Mouse (Mus musculus) lung, postnatal 0 days (tissue): ENCODE measurements at regions not wholly inside any gene's neighbourhood (a gene's known extent, or its start where the extent isn't known, plus 50 kb on each side); places are given as distances from the start of the nearest gene placed in this dataset.

Source experiments
- ATAC-seq: fragments of 200-750 bp; cut with Nextera tagmentation; 2 replicates; pipeline ENCODE4 v1.8.0; 2017; ENCODE audit warnings: moderate library complexity
- DNase-seq: peaks from one replicate; pipeline ENCODE4 v3.0.0-alpha.2; 2016; ENCODE audit warnings: low spot score
- H3K27ac ChIP-seq: fragments of 300-500 bp; sonication (generic); 2 replicates; pipeline ENCODE4 v1.5.1; 2014; ENCODE audit warnings: antibody characterized with exemption, mild to moderate bottlenecking, low read length, mixed read lengths
- H3K27me3 ChIP-seq: fragments of 300-500 bp; sonication (generic); replicated peaks from 2 replicates; pipeline ENCODE4 v1.6.1; 2014; ENCODE audit warnings: low read length, mixed read lengths; ENCODE audit not compliant: insufficient read depth
- H3K36me3 ChIP-seq: fragments of 300-500 bp; sonication (generic); 2 replicates; pipeline ENCODE4 v1.6.1; 2014; ENCODE audit warnings: low read length, mixed read lengths; ENCODE audit not compliant: insufficient read depth
- H3K4me1 ChIP-seq: fragments of 300-500 bp; sonication (generic); 2 replicates; pipeline ENCODE4 v1.6.1; 2014; ENCODE audit warnings: antibody characterized with exemption, low read depth, low read length, mixed read lengths; ENCODE audit not compliant: insufficient read depth
- H3K4me2 ChIP-seq: fragments of 300-500 bp; sonication (generic); replicated peaks from 2 replicates; pipeline ENCODE4 v1.6.1; 2014; ENCODE audit warnings: low read depth, mild to moderate bottlenecking, low read length, moderate library complexity, mixed read lengths
- H3K4me3 ChIP-seq: fragments of 300-500 bp; sonication (generic); 2 replicates; pipeline ENCODE4 v1.5.1; 2014; ENCODE audit warnings: low read depth, low read length
- H3K9ac ChIP-seq: fragments of 300-500 bp; sonication (generic); replicated peaks from 2 replicates; pipeline ENCODE4 v1.6.1; 2014; ENCODE audit warnings: low read depth, mild to moderate bottlenecking
- H3K9me3 ChIP-seq: fragments of 300-500 bp; sonication (generic); 2 replicates; pipeline ENCODE4 v1.6.1; 2016; ENCODE audit warnings: low read length, mixed read lengths
- CTCF ChIP-seq: IDR thresholded peaks from 2 replicates; pipeline ENCODE4 v1.5.1; 2016; ENCODE audit warnings: antibody characterized with exemption, mild to moderate bottlenecking
- EP300 ChIP-seq: IDR thresholded peaks from 2 replicates; pipeline ENCODE4 v1.6.1; 2016; ENCODE audit warnings: antibody characterized with exemption, mild to moderate bottlenecking, control low read depth
- WGBS: fragments of 180-500 bp; shearing (Covaris S2); extraction: QIAGEN DNeasy Blood & Tissue Kit; methylation state at CpG from one replicate; pipeline ENCODE4 v1.1.7; 2014; 5-methylcytosine and 5-hydroxymethylcytosine counted together

DNA sequence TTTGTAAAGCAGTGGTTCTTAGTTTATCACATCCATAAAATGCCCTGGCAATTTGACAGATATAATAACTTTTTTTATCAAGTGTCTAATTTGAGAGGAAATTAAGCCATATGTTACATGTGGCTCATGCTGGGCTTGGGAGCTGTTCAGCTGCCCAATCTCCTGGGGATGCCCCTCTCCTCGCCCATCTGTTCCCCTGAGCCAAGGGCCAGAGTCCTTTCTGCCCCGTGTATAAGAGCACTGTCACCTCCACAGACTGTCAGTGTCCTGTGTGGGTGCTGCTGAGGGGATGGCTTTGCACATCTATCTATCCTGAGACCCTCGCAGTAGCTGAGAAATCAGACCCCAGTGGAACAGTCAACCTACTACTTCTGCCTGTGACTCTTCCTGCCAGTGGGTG is 385.9 kb upstream of the Zfp703 start:
- Histone ChIP-seq H3K4me3 (no peak overlapping the region), H3K9me3 (no peaks in the 10 kb centered on the region), H3K27ac (no peak overlapping the region), H3K4me2 (no peak overlapping the region), H3K9ac (no peak overlapping the region), H3K27me3 (no peaks in the 10 kb centered on the region), H3K4me1 (no peaks in the 10 kb centered on the region), H3K36me3 (no peaks in the 10 kb centered on the region)
- no peak for ATAC-seq
- WGBS: 79% methylated on average over 3 of the region's 3 CpGs
- TF ChIP-seq EP300 (no peak), CTCF (no peak)
- DNase-seq: no peak

DNA sequence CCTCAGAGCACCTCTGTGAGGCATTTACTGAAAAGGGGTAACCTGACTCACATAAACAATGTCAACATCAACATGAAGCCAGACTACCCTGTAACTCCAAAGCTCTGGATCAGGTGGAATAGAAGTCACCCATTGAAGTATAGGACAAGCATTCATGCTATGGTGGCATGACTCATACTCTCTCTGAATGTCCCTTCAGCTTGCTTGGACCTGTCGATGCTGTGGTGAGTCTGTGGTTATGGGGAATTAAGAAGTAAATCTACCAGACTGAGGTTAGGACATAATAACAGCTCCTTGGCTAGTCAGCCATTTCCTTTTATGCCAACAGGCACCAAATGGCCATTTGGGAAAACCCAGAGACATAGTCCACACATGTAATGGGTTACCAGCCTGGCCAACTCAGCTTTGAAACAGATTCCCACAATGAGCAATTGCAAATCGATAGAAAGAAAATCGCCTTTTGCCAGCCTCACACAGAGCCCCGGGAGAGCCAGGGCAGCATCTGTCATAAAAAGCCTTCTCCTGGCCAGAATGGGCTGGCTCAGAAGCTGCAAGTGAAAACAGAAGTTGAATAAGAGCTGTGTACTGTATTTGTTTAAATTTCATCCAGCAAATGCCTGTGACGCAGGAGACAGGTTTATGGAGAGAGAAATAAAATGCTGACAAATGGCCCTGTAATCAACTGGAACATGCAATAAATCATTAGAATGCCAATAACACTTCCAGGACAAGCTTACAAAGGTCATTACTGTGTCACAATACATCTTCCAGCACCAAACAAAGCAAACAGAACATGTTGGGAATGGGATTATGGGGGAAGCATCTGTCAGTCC is 383.4 kb upstream of the Zfp703 start:
- H3K4me1 ChIP-seq: no peaks in the 10 kb centered on the region
- no peaks in the 10 kb centered on the region for H3K27me3 ChIP-seq
- DNase-seq (no peak), ATAC-seq (no peak)
- no peak overlapping the region for H3K4me2 ChIP-seq
- H3K9me3 ChIP-seq: no peaks in the 10 kb centered on the region
- H3K27ac ChIP-seq: no peak overlapping the region
- H3K36me3 ChIP-seq: no peaks in the 10 kb centered on the region
- H3K4me3 ChIP-seq: no peak overlapping the region
- no peak for TF ChIP-seq CTCF
- TF ChIP-seq EP300: no peak
- 52% methylated on average over 5 of the region's 5 CpGs for WGBS
- no peak overlapping the region for H3K9ac ChIP-seq

- Histone ChIP-seq H3K9me3 (no peaks in the 10 kb centered on the region), H3K4me2 (no peak overlapping the region), H3K27me3 (no peaks in the 10 kb centered on the region), H3K9ac (no peak overlapping the region), H3K27ac (no peak overlapping the region), H3K36me3 (no peaks in the 10 kb centered on the region), H3K4me3 (no peak overlapping the region), H3K4me1 (no peaks in the 10 kb centered on the region)
- ATAC-seq (no peak), DNase-seq (no peak)
- TF ChIP-seq EP300 (no peak), CTCF (no peak)
- 44% methylated on average over 11 of the region's 11 CpGs for WGBS
These were observed 382.7 kb upstream of the Zfp703 start for GRCm38 (mm10) chr8:26594369-26594920.

DNA sequence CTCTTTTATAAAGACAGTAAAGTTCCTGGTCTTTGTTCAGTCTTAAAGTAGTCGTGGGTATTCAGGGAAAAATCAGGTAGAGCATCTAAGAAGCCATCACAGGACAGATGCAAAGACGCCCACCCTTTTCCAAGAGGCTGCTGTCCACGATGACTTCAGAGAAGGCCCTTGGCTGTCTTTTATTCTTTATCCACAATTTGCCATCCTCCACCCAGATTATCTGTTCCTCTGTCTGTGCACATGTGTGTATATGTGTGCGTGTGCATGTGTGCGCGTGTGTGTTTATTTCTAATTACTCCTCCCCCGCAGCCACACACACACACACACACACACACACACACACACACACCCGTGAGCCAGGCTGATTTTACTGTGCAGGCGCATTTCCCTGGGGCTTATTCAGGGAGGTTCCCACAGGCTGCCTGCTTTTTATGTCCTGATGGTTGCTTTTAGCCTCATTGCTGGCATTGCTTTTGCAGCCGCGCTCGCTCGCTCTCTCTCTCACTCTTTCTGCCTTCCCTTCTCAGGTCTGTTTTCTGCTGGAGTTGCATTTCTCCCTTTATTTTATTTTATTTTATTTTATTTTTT is 381.6 kb upstream of the Zfp703 start:
- no peak for ATAC-seq
- WGBS: 85% methylated on average over 13 of the region's 13 CpGs
- H3K4me2 ChIP-seq: no peak overlapping the region

DNA sequence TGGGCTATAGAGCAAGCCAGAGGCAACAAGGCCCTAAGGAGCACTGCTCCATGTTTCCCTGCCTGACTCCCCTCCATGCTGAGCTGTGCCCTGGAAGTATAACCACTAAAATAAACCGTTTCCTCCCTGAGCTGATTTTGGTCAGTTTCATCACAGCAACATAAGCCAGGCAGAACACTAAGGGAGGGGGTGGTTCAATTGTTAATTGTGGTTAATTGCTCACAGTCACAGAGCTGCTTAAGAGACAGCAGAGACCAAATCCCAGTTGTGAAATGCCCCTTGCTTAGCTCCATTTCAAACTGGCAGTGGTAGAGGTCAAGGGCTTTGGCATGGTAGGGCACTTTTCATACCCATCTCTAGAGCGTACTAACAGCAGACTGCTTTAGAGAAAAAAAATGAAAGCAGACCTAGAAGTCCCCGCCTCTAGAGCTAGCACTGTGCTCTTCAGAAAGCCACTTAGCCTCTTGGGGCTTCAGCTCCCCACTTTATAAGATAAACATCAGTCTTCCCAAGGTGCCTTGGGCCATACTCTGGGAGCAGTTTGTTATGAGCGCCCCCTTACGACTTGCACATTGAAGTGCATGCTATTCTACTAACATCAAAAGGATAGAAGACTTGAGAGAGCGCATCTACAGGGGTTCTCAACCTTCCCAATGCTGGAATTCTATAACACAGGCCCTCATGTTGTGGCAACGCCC is 380.3 kb upstream of the Zfp703 start:
- 55% methylated on average over 7 of the region's 7 CpGs for WGBS
- peak; percentile 49 for DNase-seq
- no peak overlapping the region for H3K4me2 ChIP-seq

More for the DNA sequence above, 381.6 kb upstream of the Zfp703 start:
- no peaks in the 10 kb centered on the region for H3K9me3 ChIP-seq
- TF ChIP-seq CTCF: no peak
- TF ChIP-seq EP300: no peak
- DNase-seq: no peak
- no peaks in the 10 kb centered on the region for H3K36me3 ChIP-seq
- no peak overlapping the region for H3K27ac ChIP-seq
- H3K4me3 ChIP-seq: no peak overlapping the region
- no peak overlapping the region for H3K9ac ChIP-seq
- H3K4me1 ChIP-seq: no peaks in the 10 kb centered on the region
- H3K27me3 ChIP-seq: no peaks in the 10 kb centered on the region

DNA sequence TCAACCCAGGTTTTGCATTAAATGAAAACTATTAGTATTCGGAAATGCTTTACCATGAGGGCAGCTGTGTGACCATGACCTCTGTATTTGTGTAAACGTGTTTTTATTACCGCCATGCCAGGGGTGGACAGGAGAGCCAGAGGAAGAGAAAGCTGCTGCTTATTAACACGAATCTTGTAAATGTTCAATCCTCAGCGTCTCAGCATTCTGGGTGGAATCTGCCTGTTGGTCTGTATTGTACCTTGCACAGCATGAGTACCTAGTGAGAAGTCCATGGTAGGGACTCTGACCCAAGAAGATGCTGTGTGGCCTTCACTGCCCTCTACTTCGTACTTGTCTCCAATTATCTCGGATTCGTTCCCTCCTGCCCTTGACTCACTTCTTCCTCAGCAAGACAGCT is 378.6 kb upstream of the Zfp703 start:
- Histone ChIP-seq H3K4me2 (no peak overlapping the region), H3K9ac (no peak overlapping the region), H3K4me3 (no peak overlapping the region), H3K36me3 (no peaks in the 10 kb centered on the region), H3K9me3 (no peaks in the 10 kb centered on the region), H3K4me1 (no peaks in the 10 kb centered on the region), H3K27ac (no peak overlapping the region), H3K27me3 (no peaks in the 10 kb centered on the region)
- WGBS: 88% methylated on average over 8 of the region's 8 CpGs
- no peak for TF ChIP-seq EP300
- no peak for TF ChIP-seq CTCF
- ATAC-seq (no peak), DNase-seq (no peak)

More for the DNA sequence above, 380.3 kb upstream of the Zfp703 start:
- TF ChIP-seq CTCF (peak; percentile 49), EP300 (no peak)
- no peaks in the 10 kb centered on the region for H3K4me1 ChIP-seq
- no peaks in the 10 kb centered on the region for H3K27me3 ChIP-seq
- H3K9me3 ChIP-seq: no peaks in the 10 kb centered on the region
- no peak overlapping the region for H3K27ac ChIP-seq
- no peak overlapping the region for H3K9ac ChIP-seq
- H3K4me3 ChIP-seq: no peak overlapping the region
- peak; percentile 56 for ATAC-seq
- no peaks in the 10 kb centered on the region for H3K36me3 ChIP-seq
